Mouse (Mus musculus): ENCODE data around the gene Rps12. TPM values are rescaled to one million over a fixed set of nuclear protein-coding genes. Genes with fewer than 3 reads are reported as not detected.

Gene Rps12
- polyA plus RNA-seq (2015; fragmentation: Nextera tagmentation; extraction: Ambion mirVana) = 144 and 151 TPM in 2 replicates

- peak within 1 kb of the TSS; percentile 75 for H3K27ac ChIP-seq (ENCODE audit: low read depth, low read length)
- peak; percentile 99 for ATAC-seq
- H3K9me3 ChIP-seq (ENCODE audit: control insufficient read depth) = no peaks in the 10 kb centered on the region
These were observed at the start of gene Rps12 for GRCm38 (mm10) chr10:23787062-23787821. Gene Rps12, minus strand, starts transcription at chr10:23787275.

GRCm38 (mm10) chr10:23836003-23836964, 49.2 kb upstream of the Rps12 start:
- H3K9ac ChIP-seq (ENCODE audit: low read depth, low read length) = no peak overlapping the region
- ATAC-seq = peak; percentile 79
- no peaks in the 10 kb centered on the region for H3K4me1 ChIP-seq (replicated peaks; ENCODE audit: control insufficient read depth, insufficient read depth, low read length)
- H3K9me3 ChIP-seq (ENCODE audit: control insufficient read depth) = no peaks in the 10 kb centered on the region
- no peak overlapping the region for H3K4me3 ChIP-seq (ENCODE audit: low read depth, low read length)
- TF ChIP-seq CTCF (IDR thresholded peaks at IDR 0.05; ENCODE audit: low read depth) = no peak
- H3K27ac ChIP-seq (ENCODE audit: low read depth, low read length) = no peak overlapping the region
- H3K36me3 ChIP-seq (ENCODE audit: control insufficient read depth, insufficient read depth) = no peaks in the 10 kb centered on the region
- no peaks in the 10 kb centered on the region for H3K27me3 ChIP-seq (replicated peaks; ENCODE audit: control insufficient read depth, insufficient read depth, low read length)
- WGBS = 36% methylated on average over 9 of the region's 9 CpGs
- no peak overlapping the region for H3K4me2 ChIP-seq (replicated peaks; ENCODE audit: low read depth)

More at GRCm38 (mm10) chr10:23787062-23787821, at the start of gene Rps12:
- TF ChIP-seq CTCF (IDR thresholded peaks at IDR 0.05; ENCODE audit: low read depth) = no peak
- H3K4me1 ChIP-seq (replicated peaks; ENCODE audit: control insufficient read depth, insufficient read depth, low read length) = peaks cover 7% of the 10 kb centered on the region; the same call in 1 of the 2 replicates
- under 1% methylated on average over 51 of the region's 51 CpGs for WGBS
- H3K27me3 ChIP-seq (replicated peaks; ENCODE audit: control insufficient read depth, insufficient read depth, low read length) = no peaks in the 10 kb centered on the region
- peak within 1 kb of the TSS; percentile 78 for H3K9ac ChIP-seq (ENCODE audit: low read depth, low read length)
- H3K36me3 ChIP-seq (ENCODE audit: control insufficient read depth, insufficient read depth) = peaks cover 23% of the 10 kb centered on the region
- peak within 1 kb of the TSS; percentile 72 for H3K4me3 ChIP-seq (ENCODE audit: low read depth, low read length)
- peak within 1 kb of the TSS; percentile 77 for H3K4me2 ChIP-seq (replicated peaks; ENCODE audit: low read depth)

- TF ChIP-seq CTCF (IDR thresholded peaks at IDR 0.05; ENCODE audit: low read depth) = no peak
- H3K4me2 ChIP-seq (replicated peaks; ENCODE audit: low read depth) = no peak overlapping the region
- WGBS = 88% methylated on average over 7 of the region's 7 CpGs
- H3K4me1 ChIP-seq (replicated peaks; ENCODE audit: control insufficient read depth, insufficient read depth, low read length) = no peaks in the 10 kb centered on the region
- no peak overlapping the region for H3K4me3 ChIP-seq (ENCODE audit: low read depth, low read length)
- peaks cover 51% of the 10 kb centered on the region for H3K36me3 ChIP-seq (ENCODE audit: control insufficient read depth, insufficient read depth)
- H3K9me3 ChIP-seq (ENCODE audit: control insufficient read depth) = no peaks in the 10 kb centered on the region
- H3K27me3 ChIP-seq (replicated peaks; ENCODE audit: control insufficient read depth, insufficient read depth, low read length) = no peaks in the 10 kb centered on the region
- no peak overlapping the region for H3K27ac ChIP-seq (ENCODE audit: low read depth, low read length)
- ATAC-seq = no peak
- H3K9ac ChIP-seq (ENCODE audit: low read depth, low read length) = no peak overlapping the region
These were observed 39.4 kb upstream of the Rps12 start for GRCm38 (mm10) chr10:23826516-23826915.

- WGBS = 74% methylated on average over 7 of the region's 7 CpGs
- H3K27me3 ChIP-seq (replicated peaks; ENCODE audit: control insufficient read depth, insufficient read depth, low read length) = no peaks in the 10 kb centered on the region
- H3K27ac ChIP-seq (ENCODE audit: low read depth, low read length) = no peak overlapping the region
- H3K36me3 ChIP-seq (ENCODE audit: control insufficient read depth, insufficient read depth) = peaks cover 36% of the 10 kb centered on the region
- no peaks in the 10 kb centered on the region for H3K4me1 ChIP-seq (replicated peaks; ENCODE audit: control insufficient read depth, insufficient read depth, low read length)
- no peak overlapping the region for H3K9ac ChIP-seq (ENCODE audit: low read depth, low read length)
- no peak overlapping the region for H3K4me2 ChIP-seq (replicated peaks; ENCODE audit: low read depth)
- no peak for TF ChIP-seq CTCF (IDR thresholded peaks at IDR 0.05; ENCODE audit: low read depth)
- H3K4me3 ChIP-seq (ENCODE audit: low read depth, low read length) = no peak overlapping the region
- H3K9me3 ChIP-seq (ENCODE audit: control insufficient read depth) = no peaks in the 10 kb centered on the region
- no peak for ATAC-seq
These were observed 29.2 kb upstream of the Rps12 start for GRCm38 (mm10) chr10:23816241-23816640.

- Histone ChIP-seq H3K9me3 (ENCODE audit: control insufficient read depth) (no peaks in the 10 kb centered on the region), H3K4me2 (replicated peaks; ENCODE audit: low read depth) (no peak overlapping the region), H3K27me3 (replicated peaks; ENCODE audit: control insufficient read depth, insufficient read depth, low read length) (no peaks in the 10 kb centered on the region), H3K4me1 (replicated peaks; ENCODE audit: control insufficient read depth, insufficient read depth, low read length) (no peaks in the 10 kb centered on the region), H3K27ac (ENCODE audit: low read depth, low read length) (no peak overlapping the region), H3K9ac (ENCODE audit: low read depth, low read length) (no peak overlapping the region), H3K36me3 (ENCODE audit: control insufficient read depth, insufficient read depth) (peaks cover 33% of the 10 kb centered on the region), H3K4me3 (ENCODE audit: low read depth, low read length) (no peak overlapping the region)
- peak; percentile 83 for TF ChIP-seq CTCF (IDR thresholded peaks at IDR 0.05; ENCODE audit: low read depth)
- 49% methylated on average over 1 of the region's 1 CpGs for WGBS
- no peak for ATAC-seq
These were observed 28.1 kb upstream of the Rps12 start for GRCm38 (mm10) chr10:23815168-23815567.

Data from intestine, postnatal 0 days (tissue).